Mouse (Mus musculus) neural tube, embryonic 14.5 days (tissue): Measurements from ENCODE around the gene Ina. TPM values are rescaled to one million over a fixed set of nuclear protein-coding genes. Genes with fewer than 3 reads are reported as not detected.
A peak's percentile ranks its signal among the peaks of the same experiment; 100 is the strongest.

ENCODE experiments used
- ATAC-seq: fragments of 200-750 bp; cut with Nextera tagmentation; 2 replicates; pipeline ENCODE4 v1.8.0; 2017; ENCODE audit warnings: low read depth, mild to moderate bottlenecking, moderate TSS enrichment, moderate library complexity
- H3K27ac ChIP-seq: fragments of 300-500 bp; sonication (generic); 2 replicates; pipeline ENCODE4 v1.5.1; 2014; ENCODE audit warnings: low read depth, mild to moderate bottlenecking, control low read depth, low read length, moderate library complexity, mixed read lengths
- H3K27me3 ChIP-seq: fragments of 300-500 bp; sonication (generic); 2 replicates; pipeline ENCODE4 v1.6.1; 2014; ENCODE audit warnings: low read length; ENCODE audit not compliant: control insufficient read depth, insufficient read depth
- H3K36me3 ChIP-seq: fragments of 300-500 bp; sonication (generic); 2 replicates; pipeline ENCODE4 v1.6.1; 2014; ENCODE audit warnings: low read length, mixed read lengths; ENCODE audit not compliant: control insufficient read depth, insufficient read depth
- H3K4me1 ChIP-seq: fragments of 300-500 bp; sonication (generic); 2 replicates; pipeline ENCODE4 v1.6.1; 2014; ENCODE audit warnings: low read length; ENCODE audit not compliant: control insufficient read depth, insufficient read depth
- H3K4me2 ChIP-seq: fragments of 300-500 bp; sonication (generic); 2 replicates; pipeline ENCODE4 v1.6.1; 2014; ENCODE audit warnings: mild to moderate bottlenecking, low read depth, low read length, control low read depth
- H3K4me3 ChIP-seq: fragments of 300-500 bp; sonication (generic); 2 replicates; pipeline ENCODE4 v1.5.1; 2014; ENCODE audit warnings: low read depth, low read length, control low read depth, mixed read lengths
- H3K9ac ChIP-seq: fragments of 300-500 bp; sonication (generic); replicated peaks from 2 replicates; pipeline ENCODE4 v1.6.1; 2014; ENCODE audit warnings: low read depth, mild to moderate bottlenecking, control low read depth, low read length, mixed read lengths
- H3K9me3 ChIP-seq: fragments of 300-500 bp; sonication (generic); 2 replicates; pipeline ENCODE4 v1.6.1; 2016; ENCODE audit warnings: low read length; ENCODE audit not compliant: control insufficient read depth
- WGBS: fragments of 180-500 bp; shearing (Covaris S2); extraction: QIAGEN DNeasy Blood & Tissue Kit; methylation state at CpG from one replicate; pipeline ENCODE4 v1.1.7; 2014; 5-methylcytosine and 5-hydroxymethylcytosine counted together
- polyA plus RNA-seq: library from polyadenylated mRNA; unstranded; fragments of >200 nt; fragmentation: Nextera tagmentation; extraction: Ambion mirVana; gene quantifications from 2 replicates; pipeline ENCODE4 v1.2.1, GENCODE M21; 2014

Gene Ina
- polyA plus RNA-seq, 1 experiment from 2014 or later = 535 TPM

- no peaks in the 10 kb centered on the region for H3K27me3 ChIP-seq
- peak within 1 kb of the TSS; percentile 90 for H3K9ac ChIP-seq
- peak within 1 kb of the TSS; percentile 61 for H3K4me2 ChIP-seq
- no peaks in the 10 kb centered on the region for H3K9me3 ChIP-seq
- ATAC-seq = peak; percentile 93
- no peaks in the 10 kb centered on the region; the same call in 1 of the 2 replicates for H3K36me3 ChIP-seq
- peaks cover 12% of the 10 kb centered on the region for H3K4me1 ChIP-seq
- H3K27ac ChIP-seq = peak within 1 kb of the TSS; percentile 92
- WGBS = under 1% methylated on average over 72 of the region's 75 CpGs
- H3K4me3 ChIP-seq = peak within 1 kb of the TSS; percentile 96
Measured at GRCm38 (mm10) chr19:47050271-47051032, 36.0 kb downstream of the Ina start, which contains the start of gene Pcgf6. Pcgf6 (minus strand) TSS chr19:47050906.

GRCm38 (mm10) chr19:47052927-47053326 is 38.4 kb downstream of the Ina start:
- Histone ChIP-seq H3K4me1 (peaks cover 12% of the 10 kb centered on the region), H3K4me3 (no peak overlapping the region), H3K9ac (no peak overlapping the region), H3K9me3 (no peaks in the 10 kb centered on the region), H3K27me3 (no peaks in the 10 kb centered on the region), H3K27ac (no peak overlapping the region), H3K4me2 (no peak overlapping the region), H3K36me3 (no peaks in the 10 kb centered on the region)
- 89% methylated on average over 4 of the region's 4 CpGs for WGBS
- ATAC-seq = no peak

GRCm38 (mm10) chr19:47053471-47053870 is 39.0 kb downstream of the Ina start:
- 83% methylated on average over 4 of the region's 4 CpGs for WGBS

GRCm38 (mm10) chr19:47057684-47058083 is 43.2 kb downstream of the Ina start:
- no peak overlapping the region for H3K4me3 ChIP-seq
- no peak overlapping the region for H3K9ac ChIP-seq
- no peaks in the 10 kb centered on the region for H3K4me1 ChIP-seq
- no peak overlapping the region for H3K4me2 ChIP-seq
- no peak for ATAC-seq
- H3K9me3 ChIP-seq = no peaks in the 10 kb centered on the region
- no peak overlapping the region for H3K27ac ChIP-seq
- no peaks in the 10 kb centered on the region for H3K36me3 ChIP-seq
- no peaks in the 10 kb centered on the region for H3K27me3 ChIP-seq
- 84% methylated on average over 1 of the region's 1 CpGs for WGBS

More at GRCm38 (mm10) chr19:47053471-47053870, 39.0 kb downstream of the Ina start:
- Histone ChIP-seq H3K4me3 (no peak overlapping the region), H3K27ac (no peak overlapping the region), H3K9me3 (no peaks in the 10 kb centered on the region), H3K9ac (no peak overlapping the region), H3K4me2 (no peak overlapping the region), H3K4me1 (peaks cover 12% of the 10 kb centered on the region), H3K27me3 (no peaks in the 10 kb centered on the region), H3K36me3 (no peaks in the 10 kb centered on the region)
- ATAC-seq = no peak

- Histone ChIP-seq H3K4me3 (no peak overlapping the region), H3K9ac (no peak overlapping the region), H3K27ac (no peak overlapping the region), H3K36me3 (peaks cover 4% of the 10 kb centered on the region; the same call in 1 of the 2 replicates), H3K9me3 (no peaks in the 10 kb centered on the region), H3K4me2 (no peak overlapping the region), H3K4me1 (peaks cover 3% of the 10 kb centered on the region; the same call in 1 of the 2 replicates), H3K27me3 (no peaks in the 10 kb centered on the region; the same call in 1 of the 2 replicates)
- no peak for ATAC-seq
- 88% methylated on average over 3 of the region's 3 CpGs for WGBS
Measured at GRCm38 (mm10) chr19:47065860-47066259, 51.4 kb downstream of the Ina start.

GRCm38 (mm10) chr19:47067096-47067882 is 52.8 kb downstream of the Ina start, which contains the start of gene Taf5:
Taf5 (plus strand) TSS chr19:47067746.
- H3K36me3 ChIP-seq = peaks cover 12% of the 10 kb centered on the region; the same call in 1 of the 2 replicates
- H3K4me3 ChIP-seq = peak within 1 kb of the TSS; percentile 98
- 12% methylated on average over 46 of the region's 49 CpGs for WGBS
- peak within 1 kb of the TSS; percentile 54 for H3K4me2 ChIP-seq
- H3K9me3 ChIP-seq = no peaks in the 10 kb centered on the region
- ATAC-seq = peak; percentile 74
- H3K9ac ChIP-seq = peak within 1 kb of the TSS; percentile 80
- peaks cover 3% of the 10 kb centered on the region; the same call in 1 of the 2 replicates for H3K4me1 ChIP-seq
- H3K27ac ChIP-seq = peak within 1 kb of the TSS; percentile 84
- H3K27me3 ChIP-seq = no peaks in the 10 kb centered on the region; the same call in 1 of the 2 replicates

- no peaks in the 10 kb centered on the region for H3K9me3 ChIP-seq
- peaks cover 3% of the 10 kb centered on the region; the same call in 1 of the 2 replicates for H3K4me1 ChIP-seq
- H3K4me3 ChIP-seq = peak overlapping the region; percentile 98
- peak overlapping the region; percentile 54 for H3K4me2 ChIP-seq
- peaks cover 16% of the 10 kb centered on the region; the same call in 1 of the 2 replicates for H3K36me3 ChIP-seq
- peak overlapping the region; percentile 84 for H3K27ac ChIP-seq
- no peaks in the 10 kb centered on the region; the same call in 1 of the 2 replicates for H3K27me3 ChIP-seq
- under 1% methylated on average over 55 of the region's 72 CpGs for WGBS
- peak overlapping the region; percentile 80 for H3K9ac ChIP-seq
- ATAC-seq = peak; percentile 93
Measured at GRCm38 (mm10) chr19:47067924-47068611, 53.6 kb downstream of the Ina start.
